Mouse (Mus musculus): ENCODE data around the gene Sema6d. TPM values are rescaled to one million over a fixed set of nuclear protein-coding genes. Genes with fewer than 3 reads are reported as not detected.
A peak's percentile ranks its signal among the peaks of the same experiment; 100 is the strongest.

Sema6d gene
- polyA plus RNA-seq, 1 experiment from 2014 or later = 27.7 TPM

DNA sequence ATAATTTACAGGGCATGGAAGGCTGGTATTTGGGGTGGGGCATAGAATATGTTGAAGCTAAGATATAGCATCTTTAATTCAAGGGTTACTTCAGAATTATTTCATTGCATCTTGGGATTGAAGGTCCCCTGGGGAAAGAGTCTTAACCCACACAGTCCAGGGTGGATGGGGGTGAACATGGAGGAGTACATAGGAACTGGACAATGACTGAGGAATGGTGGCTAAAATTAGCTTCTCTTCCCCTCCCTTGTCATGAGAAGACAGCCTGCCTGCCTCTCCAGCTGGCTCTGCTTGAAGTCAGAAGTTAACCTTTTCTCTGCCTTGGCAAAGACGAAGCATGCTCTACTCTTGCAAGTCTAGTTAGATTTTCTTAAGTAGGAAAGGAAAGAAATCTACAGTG, 377.7 kb downstream of the Sema6d start:
- H3K9me3 ChIP-seq (ENCODE audit: control insufficient read depth, low read length) = no peaks in the 10 kb centered on the region
- peak overlapping the region; percentile 65 to 72 for H3K27ac ChIP-seq (replicated peaks in 1 of 2; ENCODE audit: control insufficient read depth in 1 of 2, insufficient read depth in 1 of 2, low read depth in 2 of 2, low read length in 2 of 2)
- ATAC-seq (ENCODE audit: insufficient number of reproducible peaks, insufficient read depth, low FRiP score, low read depth) = no peak
- no peak overlapping the region for H3K4me2 ChIP-seq (ENCODE audit: low read length)
- no peaks in the 10 kb centered on the region for H3K27me3 ChIP-seq (ENCODE audit: control insufficient read depth, insufficient read depth, low read length)
- H3K4me3 ChIP-seq (ENCODE audit: control insufficient read depth in 1 of 2, insufficient read depth in 1 of 2, low read depth in 1 of 2, low read length in 2 of 2) = no peak overlapping the region
- peaks cover 12 to 45% of the 10 kb centered on the region in 2 experiments for H3K4me1 ChIP-seq (ENCODE audit: control insufficient read depth in 2 of 2, insufficient read depth in 2 of 2, low read length in 2 of 2)
- H3K36me3 ChIP-seq (ENCODE audit: control insufficient read depth, insufficient read depth, low read length) = no peaks in the 10 kb centered on the region
- WGBS = 24% methylated on average over 1 of the region's 1 CpGs
- no peak overlapping the region for H3K9ac ChIP-seq (ENCODE audit: low read length)

DNA sequence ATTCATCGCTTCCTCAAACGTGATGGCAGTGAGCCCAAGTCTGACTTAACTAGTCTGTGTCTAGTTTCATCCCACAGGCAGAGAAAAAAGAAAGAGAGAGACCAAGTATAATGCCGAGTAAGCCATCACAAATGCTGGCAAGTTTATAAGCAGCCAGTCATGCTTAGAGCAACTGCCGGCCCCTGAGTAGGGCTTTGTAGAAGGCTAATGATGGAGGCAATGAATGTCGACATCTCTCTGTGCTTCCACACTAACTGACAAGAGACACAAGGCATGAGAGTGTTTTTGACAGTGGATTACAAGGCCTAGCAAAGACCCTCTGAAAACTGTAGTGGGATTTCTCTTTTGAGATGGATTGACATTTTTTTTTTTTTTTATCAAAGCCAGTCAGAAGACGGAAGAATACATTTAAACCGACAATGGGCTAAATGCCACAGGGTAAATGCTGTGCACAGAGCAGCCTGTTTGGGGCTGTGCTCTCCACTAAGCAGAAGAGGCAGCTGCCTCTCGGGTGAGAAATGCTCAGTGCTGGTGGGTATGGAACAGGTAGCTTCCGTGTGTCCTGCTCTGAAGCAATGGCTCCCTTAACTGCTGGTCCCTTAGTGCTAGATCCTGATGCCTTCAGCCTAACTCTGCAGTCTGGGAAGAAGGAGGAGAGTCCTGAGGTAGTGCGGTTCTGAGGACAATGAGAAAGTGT, 380.7 kb downstream of the Sema6d start:
- WGBS = 63% methylated on average over 10 of the region's 10 CpGs

GRCm38 (mm10) chr2:124472674-124473507, 383.1 kb downstream of the Sema6d start:
- WGBS = 80% methylated on average over 6 of the region's 6 CpGs
- no peak for ATAC-seq (ENCODE audit: insufficient number of reproducible peaks, insufficient read depth, low FRiP score, low read depth)
- H3K9ac ChIP-seq (ENCODE audit: low read length) = no peak overlapping the region
- H3K27me3 ChIP-seq (ENCODE audit: control insufficient read depth, insufficient read depth, low read length) = no peaks in the 10 kb centered on the region
- H3K4me2 ChIP-seq (ENCODE audit: low read length) = no peak overlapping the region
- H3K27ac ChIP-seq (replicated peaks in 1 of 2; ENCODE audit: control insufficient read depth in 1 of 2, insufficient read depth in 1 of 2, low read depth in 2 of 2, low read length in 2 of 2) = no peak overlapping the region
- H3K36me3 ChIP-seq (ENCODE audit: control insufficient read depth, insufficient read depth, low read length) = no peaks in the 10 kb centered on the region
- H3K9me3 ChIP-seq (ENCODE audit: control insufficient read depth, low read length) = no peaks in the 10 kb centered on the region
- no peak overlapping the region for H3K4me3 ChIP-seq (ENCODE audit: control insufficient read depth in 1 of 2, insufficient read depth in 1 of 2, low read depth in 1 of 2, low read length in 2 of 2)
- peaks cover 4 to 15% of the 10 kb centered on the region in 2 experiments for H3K4me1 ChIP-seq (ENCODE audit: control insufficient read depth in 2 of 2, insufficient read depth in 2 of 2, low read length in 2 of 2)

More for the DNA sequence above, 380.7 kb downstream of the Sema6d start:
- no peaks in the 10 kb centered on the region for H3K27me3 ChIP-seq (ENCODE audit: control insufficient read depth, insufficient read depth, low read length)
- H3K9ac ChIP-seq (ENCODE audit: low read length) = no peak overlapping the region
- no peaks in the 10 kb centered on the region for H3K9me3 ChIP-seq (ENCODE audit: control insufficient read depth, low read length)
- H3K4me2 ChIP-seq (ENCODE audit: low read length) = no peak overlapping the region
- H3K4me1 ChIP-seq (ENCODE audit: control insufficient read depth in 2 of 2, insufficient read depth in 2 of 2, low read length in 2 of 2) = peaks cover 9 to 39% of the 10 kb centered on the region in 2 experiments
- no peak overlapping the region for H3K4me3 ChIP-seq (ENCODE audit: control insufficient read depth in 1 of 2, insufficient read depth in 1 of 2, low read depth in 1 of 2, low read length in 2 of 2)
- no peaks in the 10 kb centered on the region for H3K36me3 ChIP-seq (ENCODE audit: control insufficient read depth, insufficient read depth, low read length)
- no peak overlapping the region for H3K27ac ChIP-seq (replicated peaks in 1 of 2; ENCODE audit: control insufficient read depth in 1 of 2, insufficient read depth in 1 of 2, low read depth in 2 of 2, low read length in 2 of 2)
- no peak for ATAC-seq (ENCODE audit: insufficient number of reproducible peaks, insufficient read depth, low FRiP score, low read depth)

- no peak for ATAC-seq (ENCODE audit: insufficient number of reproducible peaks, insufficient read depth, low FRiP score, low read depth)
- Histone ChIP-seq H3K27me3 (ENCODE audit: control insufficient read depth, insufficient read depth, low read length) (no peaks in the 10 kb centered on the region), H3K4me1 (ENCODE audit: control insufficient read depth in 2 of 2, insufficient read depth in 2 of 2, low read length in 2 of 2) (no peaks in the 10 kb centered on the region), H3K27ac (replicated peaks in 1 of 2; ENCODE audit: control insufficient read depth in 1 of 2, insufficient read depth in 1 of 2, low read depth in 2 of 2, low read length in 2 of 2) (no peak overlapping the region), H3K36me3 (ENCODE audit: control insufficient read depth, insufficient read depth, low read length) (no peaks in the 10 kb centered on the region), H3K9me3 (ENCODE audit: control insufficient read depth, low read length) (no peaks in the 10 kb centered on the region), H3K4me2 (ENCODE audit: low read length) (no peak overlapping the region), H3K4me3 (ENCODE audit: control insufficient read depth in 1 of 2, insufficient read depth in 1 of 2, low read depth in 1 of 2, low read length in 2 of 2) (no peak overlapping the region), H3K9ac (ENCODE audit: low read length) (no peak overlapping the region)
Measured at GRCm38 (mm10) chr2:124477904-124478303, 388.1 kb downstream of the Sema6d start.

GRCm38 (mm10) chr2:124478526-124478925, 388.8 kb downstream of the Sema6d start:
- 60% methylated on average over 4 of the region's 4 CpGs for WGBS
- H3K4me3 ChIP-seq (ENCODE audit: control insufficient read depth in 1 of 2, insufficient read depth in 1 of 2, low read depth in 1 of 2, low read length in 2 of 2) = no peak overlapping the region
- no peak overlapping the region for H3K4me2 ChIP-seq (ENCODE audit: low read length)
- no peaks in the 10 kb centered on the region for H3K36me3 ChIP-seq (ENCODE audit: control insufficient read depth, insufficient read depth, low read length)
- no peaks in the 10 kb centered on the region for H3K4me1 ChIP-seq (ENCODE audit: control insufficient read depth in 2 of 2, insufficient read depth in 2 of 2, low read length in 2 of 2)
- H3K27me3 ChIP-seq (ENCODE audit: control insufficient read depth, insufficient read depth, low read length) = no peaks in the 10 kb centered on the region
- ATAC-seq (ENCODE audit: insufficient number of reproducible peaks, insufficient read depth, low FRiP score, low read depth) = no peak
- H3K9me3 ChIP-seq (ENCODE audit: control insufficient read depth, low read length) = no peaks in the 10 kb centered on the region
- no peak overlapping the region for H3K9ac ChIP-seq (ENCODE audit: low read length)
- no peak overlapping the region for H3K27ac ChIP-seq (replicated peaks in 1 of 2; ENCODE audit: control insufficient read depth in 1 of 2, insufficient read depth in 1 of 2, low read depth in 2 of 2, low read length in 2 of 2)

DNA sequence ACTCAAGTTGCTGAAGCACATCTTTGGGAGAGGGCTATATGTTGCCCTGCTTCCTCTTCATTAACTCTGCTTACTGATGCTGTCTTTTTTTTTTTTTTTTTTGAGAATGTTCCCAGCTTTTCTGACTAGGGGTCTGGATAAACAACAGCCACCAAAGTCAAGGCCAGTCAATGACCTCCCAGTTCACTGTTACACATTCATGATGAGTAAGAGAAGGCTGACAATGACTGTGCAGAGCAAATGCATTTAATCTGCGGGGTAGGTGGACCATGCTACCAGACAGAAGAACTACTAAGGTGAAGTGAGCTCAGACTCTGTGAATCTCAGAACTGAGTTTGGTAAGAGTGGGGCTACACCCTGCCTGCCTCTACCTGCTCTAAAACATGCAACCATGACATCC, 396.0 kb downstream of the Sema6d start:
- no peaks in the 10 kb centered on the region for H3K36me3 ChIP-seq (ENCODE audit: control insufficient read depth, insufficient read depth, low read length)
- H3K9ac ChIP-seq (ENCODE audit: low read length) = no peak overlapping the region
- H3K4me1 ChIP-seq (ENCODE audit: control insufficient read depth in 2 of 2, insufficient read depth in 2 of 2, low read length in 2 of 2) = peaks cover 3 to 7% of the 10 kb centered on the region in 2 experiments; a peak in 3 of 4 replicates
- H3K9me3 ChIP-seq (ENCODE audit: control insufficient read depth, low read length) = no peaks in the 10 kb centered on the region
- H3K4me3 ChIP-seq (ENCODE audit: control insufficient read depth in 1 of 2, insufficient read depth in 1 of 2, low read depth in 1 of 2, low read length in 2 of 2) = no peak overlapping the region
- WGBS = 83% methylated on average over 1 of the region's 1 CpGs
- ATAC-seq (ENCODE audit: insufficient number of reproducible peaks, insufficient read depth, low FRiP score, low read depth) = no peak
- no peaks in the 10 kb centered on the region for H3K27me3 ChIP-seq (ENCODE audit: control insufficient read depth, insufficient read depth, low read length)
- no peak overlapping the region for H3K4me2 ChIP-seq (ENCODE audit: low read length)
- no peak overlapping the region for H3K27ac ChIP-seq (replicated peaks in 1 of 2; ENCODE audit: control insufficient read depth in 1 of 2, insufficient read depth in 1 of 2, low read depth in 2 of 2, low read length in 2 of 2)

GRCm38 (mm10) chr2:124490010-124490801, 400.4 kb downstream of the Sema6d start:
- H3K4me3 ChIP-seq (ENCODE audit: control insufficient read depth in 1 of 2, insufficient read depth in 1 of 2, low read depth in 1 of 2, low read length in 2 of 2) = no peak overlapping the region
- no peaks in the 10 kb centered on the region for H3K27me3 ChIP-seq (ENCODE audit: control insufficient read depth, insufficient read depth, low read length)
- no peak for ATAC-seq (ENCODE audit: insufficient number of reproducible peaks, insufficient read depth, low FRiP score, low read depth)
- H3K9ac ChIP-seq (ENCODE audit: low read length) = no peak overlapping the region
- H3K9me3 ChIP-seq (ENCODE audit: control insufficient read depth, low read length) = no peaks in the 10 kb centered on the region
- no peaks in the 10 kb centered on the region for H3K36me3 ChIP-seq (ENCODE audit: control insufficient read depth, insufficient read depth, low read length)
- peaks cover under 1 to 4% of the 10 kb centered on the region in 2 experiments; a peak in 3 of 4 replicates for H3K4me1 ChIP-seq (ENCODE audit: control insufficient read depth in 2 of 2, insufficient read depth in 2 of 2, low read length in 2 of 2)
- H3K27ac ChIP-seq (replicated peaks in 1 of 2; ENCODE audit: control insufficient read depth in 1 of 2, insufficient read depth in 1 of 2, low read depth in 2 of 2, low read length in 2 of 2) = no peak overlapping the region
- WGBS = 73% methylated on average over 12 of the region's 12 CpGs
- no peak overlapping the region for H3K4me2 ChIP-seq (ENCODE audit: low read length)

All from heart, embryonic 14.5 days (tissue).